Mouse (Mus musculus): ENCODE measurements around the gene Gnpnat1. TPM values are rescaled to one million over a fixed set of nuclear protein-coding genes. Genes with fewer than 3 reads are reported as not detected.

Gnpnat1 gene
- polyA plus RNA-seq, 1 experiment from 2014 or later, result 30.3 TPM

DNA sequence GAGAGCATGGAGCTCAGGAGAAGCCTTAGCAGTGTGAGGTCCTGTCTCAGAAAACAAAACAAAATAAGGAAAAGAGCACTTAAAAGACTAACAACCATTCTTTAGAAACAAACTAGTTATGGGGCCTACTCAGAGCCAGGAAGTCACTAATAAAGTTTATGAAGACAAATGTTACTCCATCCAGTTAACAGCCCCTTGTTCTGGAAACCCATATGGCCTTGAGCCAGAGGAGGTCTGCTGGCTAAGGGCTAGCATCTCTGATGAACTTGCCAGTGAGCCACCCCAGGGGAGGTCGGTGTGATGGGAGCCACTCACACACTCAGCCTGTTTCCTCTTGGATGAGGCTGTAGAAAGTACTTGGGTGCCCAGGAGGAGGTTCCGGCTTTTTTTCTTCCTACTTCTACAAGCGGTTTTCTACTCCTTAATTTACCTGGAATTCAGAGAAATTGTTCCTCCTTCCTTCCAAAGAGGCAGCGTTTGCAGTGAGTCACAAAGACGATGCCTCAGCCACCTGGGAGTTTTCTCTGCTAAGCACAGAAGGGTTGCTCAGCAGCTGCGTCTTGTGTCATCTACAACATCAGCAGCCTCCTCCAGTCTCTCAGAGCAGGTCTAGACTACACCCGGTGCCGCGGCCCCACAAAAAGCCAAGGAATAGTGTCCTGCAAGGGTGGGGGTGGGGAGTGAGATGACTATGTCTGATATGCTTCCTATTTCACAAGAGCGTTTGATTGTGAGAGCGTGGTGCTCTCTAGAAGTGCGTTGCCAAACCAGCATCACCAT is 38.3 kb upstream of the Gnpnat1 start:
- H3K27ac ChIP-seq (ENCODE audit: low read length), result no peak overlapping the region
- no peaks in the 10 kb centered on the region for H3K27me3 ChIP-seq (ENCODE audit: control insufficient read depth, insufficient read depth, low read depth, low read length)
- no peak overlapping the region for H3K4me2 ChIP-seq (ENCODE audit: low read depth, low read length)
- no peaks in the 10 kb centered on the region for H3K36me3 ChIP-seq (ENCODE audit: control insufficient read depth, insufficient read depth)
- WGBS (ENCODE audit: insufficient replicate concordance), result 34% methylated on average over 12 of the region's 12 CpGs
- H3K9me3 ChIP-seq (replicated peaks; ENCODE audit: control insufficient read depth, low read length), result no peaks in the 10 kb centered on the region
- no peak overlapping the region for H3K4me3 ChIP-seq (ENCODE audit: low read depth, low read length)
- no peak overlapping the region for H3K9ac ChIP-seq (ENCODE audit: low read depth, low read length)
- no peak for ATAC-seq (ENCODE audit: low read depth)
- peaks cover 5% of the 10 kb centered on the region; the same call in 1 of the 2 replicates for H3K4me1 ChIP-seq (ENCODE audit: control insufficient read depth, low read depth, low read length)

DNA sequence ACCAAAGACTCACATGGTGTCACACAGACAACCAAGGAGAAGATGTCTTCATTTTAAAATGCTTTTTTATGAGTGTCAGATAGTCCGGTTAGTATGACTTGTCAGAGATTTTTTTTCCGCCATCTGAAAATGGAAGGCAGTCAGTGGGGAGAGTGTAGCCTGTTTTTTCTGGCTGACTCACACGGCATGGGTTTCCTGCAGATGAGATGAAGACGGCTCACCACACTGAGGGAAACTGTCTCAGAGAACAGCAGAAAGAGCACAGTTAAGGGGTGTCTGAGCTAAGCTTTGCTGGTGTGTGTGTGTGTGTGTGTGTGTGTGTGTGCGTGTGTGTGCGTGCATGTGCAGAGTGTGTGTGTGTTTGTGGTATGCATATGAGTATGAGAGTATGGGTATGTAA is 36.6 kb upstream of the Gnpnat1 start:
- 66% methylated on average over 6 of the region's 6 CpGs for WGBS (ENCODE audit: insufficient replicate concordance)
- ATAC-seq (ENCODE audit: low read depth), result no peak
- H3K4me2 ChIP-seq (ENCODE audit: low read depth, low read length), result no peak overlapping the region

DNA sequence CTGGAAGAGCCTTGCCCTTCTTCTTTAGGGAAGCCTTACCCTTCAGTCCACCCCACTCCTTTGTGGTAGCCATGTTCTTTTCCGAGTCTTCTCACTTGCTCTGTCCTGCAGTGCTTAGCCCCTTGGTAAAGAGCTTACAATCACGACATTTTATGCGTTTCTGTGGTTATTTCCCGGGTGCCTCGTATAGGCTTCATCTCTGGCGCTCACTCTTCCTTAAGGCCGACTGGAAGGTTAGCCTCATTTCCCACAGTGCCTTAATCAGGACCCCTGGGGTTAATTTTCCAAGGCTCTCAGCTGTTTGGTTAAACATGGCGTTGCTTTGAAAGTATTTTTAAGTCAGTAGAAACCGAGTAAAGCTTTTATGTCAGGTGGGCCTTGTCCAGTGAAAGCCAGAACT is 34.7 kb upstream of the Gnpnat1 start:
- no peaks in the 10 kb centered on the region for H3K4me1 ChIP-seq (ENCODE audit: control insufficient read depth, low read depth, low read length)
- no peak for ATAC-seq (ENCODE audit: low read depth)
- no peaks in the 10 kb centered on the region for H3K9me3 ChIP-seq (replicated peaks; ENCODE audit: control insufficient read depth, low read length)
- no peak overlapping the region for H3K9ac ChIP-seq (ENCODE audit: low read depth, low read length)
- H3K27ac ChIP-seq (ENCODE audit: low read length), result no peak overlapping the region
- no peak overlapping the region for H3K4me2 ChIP-seq (ENCODE audit: low read depth, low read length)
- no peak overlapping the region for H3K4me3 ChIP-seq (ENCODE audit: low read depth, low read length)
- H3K27me3 ChIP-seq (ENCODE audit: control insufficient read depth, insufficient read depth, low read depth, low read length), result no peaks in the 10 kb centered on the region
- WGBS (ENCODE audit: insufficient replicate concordance), result 66% methylated on average over 9 of the region's 9 CpGs
- no peaks in the 10 kb centered on the region for H3K36me3 ChIP-seq (ENCODE audit: control insufficient read depth, insufficient read depth)

More for the DNA sequence above, 36.6 kb upstream of the Gnpnat1 start:
- Histone ChIP-seq H3K9ac (ENCODE audit: low read depth, low read length) (no peak overlapping the region), H3K27ac (ENCODE audit: low read length) (no peak overlapping the region), H3K4me3 (ENCODE audit: low read depth, low read length) (no peak overlapping the region), H3K9me3 (replicated peaks; ENCODE audit: control insufficient read depth, low read length) (no peaks in the 10 kb centered on the region), H3K27me3 (ENCODE audit: control insufficient read depth, insufficient read depth, low read depth, low read length) (no peaks in the 10 kb centered on the region), H3K36me3 (ENCODE audit: control insufficient read depth, insufficient read depth) (no peaks in the 10 kb centered on the region), H3K4me1 (ENCODE audit: control insufficient read depth, low read depth, low read length) (peaks cover 5% of the 10 kb centered on the region; the same call in 1 of the 2 replicates)

DNA sequence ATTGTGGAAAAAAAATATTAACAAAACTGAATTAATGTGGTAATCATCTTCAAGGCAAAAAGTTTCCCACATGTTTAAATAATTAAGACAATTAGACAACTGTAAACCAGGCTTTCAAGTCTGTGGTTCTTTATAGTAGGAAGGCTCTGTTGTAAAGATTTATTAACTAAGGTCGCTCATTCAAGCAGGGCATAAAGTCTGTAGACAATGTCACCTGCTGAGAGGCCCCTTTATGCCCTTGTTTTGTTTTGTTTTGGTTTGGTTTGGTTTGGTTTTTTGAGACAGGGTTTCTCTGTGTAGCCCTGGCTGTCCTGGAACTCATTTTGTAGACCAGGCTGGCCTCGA is 34.2 kb upstream of the Gnpnat1 start:
- ATAC-seq (ENCODE audit: low read depth), result no peak
- H3K9me3 ChIP-seq (replicated peaks; ENCODE audit: control insufficient read depth, low read length), result no peaks in the 10 kb centered on the region
- no peak overlapping the region for H3K4me3 ChIP-seq (ENCODE audit: low read depth, low read length)
- H3K27ac ChIP-seq (ENCODE audit: low read length), result no peak overlapping the region
- H3K4me2 ChIP-seq (ENCODE audit: low read depth, low read length), result no peak overlapping the region
- H3K27me3 ChIP-seq (ENCODE audit: control insufficient read depth, insufficient read depth, low read depth, low read length), result no peaks in the 10 kb centered on the region
- H3K4me1 ChIP-seq (ENCODE audit: control insufficient read depth, low read depth, low read length), result no peaks in the 10 kb centered on the region
- H3K9ac ChIP-seq (ENCODE audit: low read depth, low read length), result no peak overlapping the region
- 74% methylated on average over 2 of the region's 2 CpGs for WGBS (ENCODE audit: insufficient replicate concordance)
- H3K36me3 ChIP-seq (ENCODE audit: control insufficient read depth, insufficient read depth), result no peaks in the 10 kb centered on the region

DNA sequence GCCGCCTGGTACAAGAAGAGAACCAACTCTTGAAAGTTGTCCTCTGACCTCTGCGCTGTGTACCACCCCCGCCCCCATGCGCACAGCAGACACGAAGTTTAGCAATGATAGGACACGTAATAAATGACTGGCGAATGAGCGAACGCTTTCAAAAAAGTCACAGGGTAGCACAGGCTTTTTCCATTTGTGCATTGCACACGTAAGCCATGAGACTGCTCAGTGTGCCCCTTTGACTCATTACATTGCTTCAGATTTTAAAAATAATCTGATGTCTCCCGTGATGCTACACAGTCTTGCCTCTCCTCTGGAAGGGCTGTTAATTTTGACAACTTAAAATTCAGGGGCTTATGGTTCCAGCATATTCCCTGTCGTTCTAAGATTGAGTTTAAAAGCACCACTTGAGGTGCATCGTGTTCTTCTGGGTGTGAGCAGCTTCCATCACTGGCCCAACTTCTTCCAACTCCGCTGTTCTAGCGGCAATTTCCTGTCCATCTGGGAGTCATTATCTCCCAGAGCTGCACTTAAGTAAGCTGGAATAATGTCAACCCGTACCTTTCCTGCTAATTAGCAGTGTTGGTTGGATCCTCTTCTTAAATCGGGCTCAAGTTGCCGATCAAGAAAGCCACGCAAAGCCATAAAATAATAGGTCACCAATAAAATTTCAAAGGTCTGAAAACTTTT is 33.7 kb upstream of the Gnpnat1 start:
- no peaks in the 10 kb centered on the region for H3K4me1 ChIP-seq (ENCODE audit: control insufficient read depth, low read depth, low read length)
- H3K9me3 ChIP-seq (replicated peaks; ENCODE audit: control insufficient read depth, low read length), result no peaks in the 10 kb centered on the region
- no peak for ATAC-seq (ENCODE audit: low read depth)
- no peaks in the 10 kb centered on the region for H3K27me3 ChIP-seq (ENCODE audit: control insufficient read depth, insufficient read depth, low read depth, low read length)
- no peaks in the 10 kb centered on the region for H3K36me3 ChIP-seq (ENCODE audit: control insufficient read depth, insufficient read depth)
- no peak overlapping the region for H3K4me2 ChIP-seq (ENCODE audit: low read depth, low read length)
- H3K4me3 ChIP-seq (ENCODE audit: low read depth, low read length), result no peak overlapping the region
- 56% methylated on average over 19 of the region's 19 CpGs for WGBS (ENCODE audit: insufficient replicate concordance)
- H3K27ac ChIP-seq (ENCODE audit: low read length), result no peak overlapping the region
- no peak overlapping the region for H3K9ac ChIP-seq (ENCODE audit: low read depth, low read length)

DNA sequence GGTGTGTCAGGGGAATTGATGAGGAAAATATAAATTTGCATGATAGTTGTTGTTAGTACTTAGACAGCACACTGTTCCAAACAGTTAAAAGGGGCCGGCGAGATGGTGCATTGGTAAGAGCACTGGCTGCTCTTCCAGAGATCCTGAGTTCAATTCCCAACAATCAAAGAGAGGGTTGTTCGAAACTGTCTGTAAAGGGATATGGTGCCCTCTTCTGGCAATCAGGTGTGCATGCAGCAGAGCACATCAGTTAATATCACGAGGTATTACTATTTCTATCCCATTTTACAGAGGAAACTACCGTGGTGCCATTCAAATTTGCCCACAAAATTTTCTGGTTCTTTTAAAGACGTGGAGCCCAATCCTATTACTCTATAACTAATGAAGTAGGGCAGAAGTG is 29.5 kb upstream of the Gnpnat1 start:
- no peak for ATAC-seq (ENCODE audit: low read depth)
- Histone ChIP-seq H3K27me3 (ENCODE audit: control insufficient read depth, insufficient read depth, low read depth, low read length) (no peaks in the 10 kb centered on the region), H3K36me3 (ENCODE audit: control insufficient read depth, insufficient read depth) (no peaks in the 10 kb centered on the region), H3K27ac (ENCODE audit: low read length) (no peak overlapping the region), H3K4me3 (ENCODE audit: low read depth, low read length) (no peak overlapping the region), H3K4me2 (ENCODE audit: low read depth, low read length) (no peak overlapping the region), H3K9ac (ENCODE audit: low read depth, low read length) (no peak overlapping the region), H3K4me1 (ENCODE audit: control insufficient read depth, low read depth, low read length) (no peaks in the 10 kb centered on the region), H3K9me3 (replicated peaks; ENCODE audit: control insufficient read depth, low read length) (peaks cover 7% of the 10 kb centered on the region)
- 50% methylated on average over 6 of the region's 6 CpGs for WGBS (ENCODE audit: insufficient replicate concordance)

DNA sequence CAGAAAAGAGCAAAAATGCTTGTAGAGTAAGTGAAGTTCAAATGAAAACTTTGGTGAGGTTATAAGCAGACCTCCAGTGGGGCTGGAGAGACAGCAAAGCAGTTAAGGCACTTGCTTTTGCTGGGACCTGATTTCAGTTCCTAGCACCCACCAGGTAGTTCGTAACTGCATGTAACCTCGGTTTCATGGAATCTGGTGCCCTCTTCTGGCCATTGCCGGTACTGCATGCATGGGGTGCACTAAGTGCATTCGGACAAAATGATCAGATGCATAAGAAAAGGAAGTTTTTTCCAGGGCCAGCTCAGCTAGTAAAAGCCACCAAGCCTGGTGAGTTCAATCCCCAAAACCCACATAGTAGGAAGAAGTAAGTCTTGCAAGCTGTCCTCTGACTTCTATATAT is 27.3 kb upstream of the Gnpnat1 start:
- Histone ChIP-seq H3K4me1 (ENCODE audit: control insufficient read depth, low read depth, low read length) (no peaks in the 10 kb centered on the region), H3K4me3 (ENCODE audit: low read depth, low read length) (no peak overlapping the region), H3K27me3 (ENCODE audit: control insufficient read depth, insufficient read depth, low read depth, low read length) (no peaks in the 10 kb centered on the region), H3K4me2 (ENCODE audit: low read depth, low read length) (no peak overlapping the region), H3K36me3 (ENCODE audit: control insufficient read depth, insufficient read depth) (no peaks in the 10 kb centered on the region), H3K9ac (ENCODE audit: low read depth, low read length) (no peak overlapping the region), H3K9me3 (replicated peaks; ENCODE audit: control insufficient read depth, low read length) (peaks cover 7% of the 10 kb centered on the region), H3K27ac (ENCODE audit: low read length) (no peak overlapping the region)
- ATAC-seq (ENCODE audit: low read depth), result no peak
- 62% methylated on average over 4 of the region's 4 CpGs for WGBS (ENCODE audit: insufficient replicate concordance)

DNA sequence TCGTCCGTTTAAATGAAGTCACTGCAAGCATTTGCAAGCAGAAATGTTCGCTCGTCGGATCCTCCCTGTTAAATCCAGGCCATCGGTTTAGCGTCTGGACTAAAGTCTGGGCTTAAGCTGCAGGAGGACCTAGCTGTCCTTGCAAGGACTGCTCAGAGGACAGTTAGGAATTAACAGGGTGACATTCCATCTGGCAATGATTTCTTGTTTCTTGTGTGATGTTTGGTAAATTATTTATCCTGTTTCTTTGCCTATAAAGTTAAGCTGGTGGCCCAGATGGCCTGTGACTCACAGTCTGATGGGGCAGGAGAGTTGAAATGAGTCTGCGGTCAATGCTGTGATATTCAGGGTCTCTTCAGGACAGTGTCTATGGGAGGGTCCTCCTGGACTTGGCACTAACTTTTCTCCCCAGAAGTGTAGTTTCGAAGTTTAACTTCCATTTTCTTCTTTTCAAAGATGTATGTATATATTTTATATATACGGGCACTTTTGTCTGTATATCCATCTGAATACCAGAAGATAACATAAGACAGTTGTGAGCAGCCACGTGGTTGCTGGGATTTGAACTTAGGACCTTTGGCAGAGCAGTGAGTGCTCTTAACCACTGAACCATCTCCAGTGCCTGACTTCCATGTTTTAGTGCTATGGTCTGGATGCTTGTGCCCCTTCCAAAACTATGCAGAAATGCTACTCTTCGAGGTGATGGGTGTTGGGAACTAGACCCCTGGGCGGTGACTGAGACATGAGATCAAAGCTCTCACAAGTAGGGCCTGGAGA is 25.5 kb upstream of the Gnpnat1 start:
- no peak overlapping the region for H3K4me2 ChIP-seq (ENCODE audit: low read depth, low read length)
- H3K9me3 ChIP-seq (replicated peaks; ENCODE audit: control insufficient read depth, low read length), result peaks cover 7% of the 10 kb centered on the region
- H3K9ac ChIP-seq (ENCODE audit: low read depth, low read length), result no peak overlapping the region
- no peaks in the 10 kb centered on the region for H3K36me3 ChIP-seq (ENCODE audit: control insufficient read depth, insufficient read depth)
- no peak for ATAC-seq (ENCODE audit: low read depth)
- H3K4me1 ChIP-seq (ENCODE audit: control insufficient read depth, low read depth, low read length), result no peaks in the 10 kb centered on the region
- 74% methylated on average over 13 of the region's 13 CpGs for WGBS (ENCODE audit: insufficient replicate concordance)
- H3K4me3 ChIP-seq (ENCODE audit: low read depth, low read length), result no peak overlapping the region
- H3K27ac ChIP-seq (ENCODE audit: low read length), result no peak overlapping the region
- H3K27me3 ChIP-seq (ENCODE audit: control insufficient read depth, insufficient read depth, low read depth, low read length), result no peaks in the 10 kb centered on the region

DNA sequence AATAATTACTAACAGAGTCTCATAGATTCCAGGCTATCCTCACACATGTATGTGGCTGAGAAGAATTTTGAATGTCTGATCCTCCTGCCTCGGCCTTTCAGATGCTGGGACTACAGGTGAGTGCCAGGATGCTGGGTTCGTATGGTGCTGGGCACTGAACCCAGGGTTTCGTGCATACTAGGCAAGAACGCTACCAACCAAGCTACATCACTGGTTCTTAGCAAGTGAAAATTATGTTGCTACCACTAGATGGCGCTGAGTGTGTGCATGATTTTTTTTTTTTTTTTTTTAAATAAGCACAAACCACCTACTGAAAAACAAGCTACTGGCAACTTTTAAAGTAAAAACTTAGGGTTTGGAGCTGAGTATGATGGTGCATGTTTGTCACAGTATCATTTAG is 18.5 kb upstream of the Gnpnat1 start:
- Histone ChIP-seq H3K27ac (ENCODE audit: low read length) (no peak overlapping the region), H3K36me3 (ENCODE audit: control insufficient read depth, insufficient read depth) (no peaks in the 10 kb centered on the region), H3K4me1 (ENCODE audit: control insufficient read depth, low read depth, low read length) (no peaks in the 10 kb centered on the region), H3K4me3 (ENCODE audit: low read depth, low read length) (no peak overlapping the region), H3K4me2 (ENCODE audit: low read depth, low read length) (no peak overlapping the region), H3K9ac (ENCODE audit: low read depth, low read length) (no peak overlapping the region), H3K27me3 (ENCODE audit: control insufficient read depth, insufficient read depth, low read depth, low read length) (no peaks in the 10 kb centered on the region), H3K9me3 (replicated peaks; ENCODE audit: control insufficient read depth, low read length) (no peaks in the 10 kb centered on the region)
- no peak for ATAC-seq (ENCODE audit: low read depth)
- WGBS (ENCODE audit: insufficient replicate concordance), result 4% methylated on average over 5 of the region's 5 CpGs

All from liver, embryonic 16.5 days (tissue).